14 mouse cellular contexts compared by ENCODE assay signal in the genomic region with DNA sequence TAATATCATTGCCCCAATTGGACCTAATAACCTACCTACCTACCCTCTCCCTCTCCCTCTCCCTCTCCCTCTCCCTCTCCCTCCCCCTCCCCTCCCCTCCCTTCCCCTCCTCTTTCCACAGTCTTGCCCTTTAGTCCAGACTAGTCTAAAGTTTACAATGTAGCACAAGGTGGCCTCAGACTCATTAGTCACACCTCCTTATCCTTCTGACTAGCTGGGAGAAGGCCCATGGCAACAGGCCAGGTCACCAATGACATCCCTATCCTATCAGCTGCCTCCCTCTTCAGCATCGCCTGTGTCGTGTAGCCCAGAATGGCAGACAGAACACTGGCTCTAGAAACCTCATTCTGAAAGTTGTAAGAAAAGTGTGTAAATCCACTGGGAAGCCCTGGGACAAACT. TPM values are rescaled to one million over a fixed set of nuclear protein-coding genes. Genes with fewer than 3 reads are reported as not detected.
A peak's percentile ranks its signal among the peaks of the same experiment; 100 is the strongest.
DNase-seq lines count a peak whose midpoint lies in the region; ATAC-seq and TF ChIP-seq lines count a peak whose summit lies in the region.
"Had no signal": no experiment of that assay in that cellular context is flagged by ENCODE, and none has a peak within 500 bp of the region (broad histone marks: within the 10 kb centered on the region; RNA-seq: fewer than 3 reads in every experiment).

No protein-coding gene starts in this region.

- no peaks in the 10 kb centered on the region for H3K27me3 ChIP-seq in hindbrain, embryonic 13.5 days
- no peaks in the 10 kb centered on the region for H3K27me3 ChIP-seq in hindbrain, embryonic 14.5 days (ENCODE audit: control insufficient read depth, insufficient read depth, low read length)
- no peaks in the 10 kb centered on the region for H3K27me3 ChIP-seq in midbrain, embryonic 14.5 days (ENCODE audit: control insufficient read depth, insufficient read depth, low read length)
- H3K27me3 ChIP-seq in midbrain, embryonic 16.5 days (ENCODE audit: control insufficient read depth, insufficient read depth, low read depth, low read length): no peaks in the 10 kb centered on the region
- no peaks in the 10 kb centered on the region for H3K27me3 ChIP-seq in hindbrain, postnatal 0 days (ENCODE audit: insufficient read depth, low read length)
- H3K27me3 ChIP-seq: limb, embryonic 12.5 days had no signal

- H3K4me3 ChIP-seq in hindbrain, embryonic 13.5 days: no peak overlapping the region
- H3K4me3 ChIP-seq in hindbrain, embryonic 14.5 days (replicated peaks; ENCODE audit: low read length): no peak overlapping the region
- H3K4me3 ChIP-seq in midbrain, embryonic 14.5 days (replicated peaks; ENCODE audit: low read depth, low read length): no peak overlapping the region
- no peak overlapping the region for H3K4me3 ChIP-seq in midbrain, embryonic 16.5 days (ENCODE audit: low read depth, low read length)
- H3K4me3 ChIP-seq in hindbrain, postnatal 0 days (ENCODE audit: low read length): no peak overlapping the region
- H3K4me3 ChIP-seq: embryonic facial prominence, embryonic 10.5 days; limb, embryonic 12.5 days; megakaryocyte, embryonic 14.5 days had no signal

- DNase-seq in cerebellum, postnatal 10 days: peak; percentile 28 to 55
- DNase-seq in cerebellum, adult 9-10 months: no peak
- no peak for DNase-seq in hindbrain, embryonic 14.5 days (ENCODE audit: low spot score)
- DNase-seq in midbrain, embryonic 14.5 days: peak; percentile 13
- DNase-seq in hindbrain, postnatal 0 days (ENCODE audit: low spot score): no peak
- DNase-seq in frontal cortex, postnatal 10 days (ENCODE audit: low spot score in 2 of 2): no peak
- DNase-seq: gastrocnemius, postnatal 25 days had no signal

- H3K9me3 ChIP-seq in hindbrain, embryonic 13.5 days: no peaks in the 10 kb centered on the region
- H3K9me3 ChIP-seq in hindbrain, embryonic 14.5 days (ENCODE audit: control insufficient read depth, low read length): no peaks in the 10 kb centered on the region
- H3K9me3 ChIP-seq in midbrain, embryonic 14.5 days (ENCODE audit: control insufficient read depth, low read length): no peaks in the 10 kb centered on the region
- H3K9me3 ChIP-seq in midbrain, embryonic 16.5 days (replicated peaks; ENCODE audit: control insufficient read depth, low read length, poor library complexity, severe bottlenecking): no peaks in the 10 kb centered on the region
- no peaks in the 10 kb centered on the region for H3K9me3 ChIP-seq in hindbrain, postnatal 0 days (ENCODE audit: low read length)
- H3K9me3 ChIP-seq: embryonic facial prominence, embryonic 10.5 days; limb, embryonic 12.5 days; megakaryocyte, embryonic 14.5 days had no signal

- H3K4me1 ChIP-seq in hindbrain, embryonic 13.5 days (replicated peaks): no peaks in the 10 kb centered on the region; the same call in 1 of the 2 replicates
- H3K4me1 ChIP-seq in hindbrain, embryonic 14.5 days (replicated peaks; ENCODE audit: control insufficient read depth, insufficient read depth, low read length): no peaks in the 10 kb centered on the region
- H3K4me1 ChIP-seq in midbrain, embryonic 14.5 days (ENCODE audit: control insufficient read depth, insufficient read depth, low read length): no peaks in the 10 kb centered on the region
- H3K4me1 ChIP-seq in midbrain, embryonic 16.5 days (ENCODE audit: control insufficient read depth, insufficient read depth, low read length): peaks cover 3% of the 10 kb centered on the region; the same call in 1 of the 2 replicates
- H3K4me1 ChIP-seq in hindbrain, postnatal 0 days (ENCODE audit: insufficient read depth, low read length): no peaks in the 10 kb centered on the region
- H3K4me1 ChIP-seq: embryonic facial prominence, embryonic 10.5 days; limb, embryonic 12.5 days; megakaryocyte, embryonic 14.5 days had no signal

- no peak for TF ChIP-seq CTCF in hindbrain, postnatal 0 days (IDR thresholded peaks at IDR 0.05; ENCODE audit: low read depth)

- H3K9ac ChIP-seq in hindbrain, embryonic 13.5 days: no peak overlapping the region
- no peak overlapping the region for H3K9ac ChIP-seq in hindbrain, embryonic 14.5 days
- no peak overlapping the region for H3K9ac ChIP-seq in midbrain, embryonic 14.5 days (replicated peaks; ENCODE audit: low read length)
- no peak overlapping the region for H3K9ac ChIP-seq in midbrain, embryonic 16.5 days (ENCODE audit: low read depth, low read length)
- no peak overlapping the region for H3K9ac ChIP-seq in hindbrain, postnatal 0 days (replicated peaks; ENCODE audit: low read length)
- H3K9ac ChIP-seq: limb, embryonic 12.5 days had no signal

- H3K4me2 ChIP-seq in hindbrain, embryonic 13.5 days: no peak overlapping the region
- no peak overlapping the region for H3K4me2 ChIP-seq in hindbrain, embryonic 14.5 days (replicated peaks)
- H3K4me2 ChIP-seq in midbrain, embryonic 14.5 days (ENCODE audit: low read length): no peak overlapping the region
- no peak overlapping the region for H3K4me2 ChIP-seq in midbrain, embryonic 16.5 days (ENCODE audit: low read length)
- H3K4me2 ChIP-seq in hindbrain, postnatal 0 days (ENCODE audit: low read depth, low read length): no peak overlapping the region
- H3K4me2 ChIP-seq: limb, embryonic 12.5 days had no signal

- 0 out of 2 replicates have a peak, but pooled peaks have one; percentile 59 for ATAC-seq in hindbrain, embryonic 13.5 days (ENCODE audit: low FRiP score)
- no peak for ATAC-seq in hindbrain, embryonic 14.5 days (ENCODE audit: low FRiP score)
- ATAC-seq in midbrain, embryonic 14.5 days (ENCODE audit: low FRiP score, low TSS enrichment): no peak
- ATAC-seq in midbrain, embryonic 16.5 days: no peak
- ATAC-seq in hindbrain, postnatal 0 days: peak; percentile 21; the same call in 1 of the 2 replicates

- WGBS in hindbrain, embryonic 13.5 days: 46% methylated on average over 2 of the region's 2 CpGs
- WGBS in hindbrain, embryonic 14.5 days: 39% methylated on average over 2 of the region's 2 CpGs
- WGBS in midbrain, embryonic 14.5 days: 34% methylated on average over 2 of the region's 2 CpGs
- WGBS in midbrain, embryonic 16.5 days: 46% methylated on average over 2 of the region's 2 CpGs
- WGBS in hindbrain, postnatal 0 days: 29% methylated on average over 2 of the region's 2 CpGs

- H3K27ac ChIP-seq in hindbrain, embryonic 13.5 days: no peak overlapping the region
- no peak overlapping the region for H3K27ac ChIP-seq in hindbrain, embryonic 14.5 days
- H3K27ac ChIP-seq in midbrain, embryonic 14.5 days (replicated peaks; ENCODE audit: low read depth, low read length): no peak overlapping the region
- no peak overlapping the region for H3K27ac ChIP-seq in midbrain, embryonic 16.5 days (ENCODE audit: low read length)
- no peak overlapping the region for H3K27ac ChIP-seq in hindbrain, postnatal 0 days
- H3K27ac ChIP-seq: embryonic facial prominence, embryonic 10.5 days; limb, embryonic 12.5 days had no signal

- no peaks in the 10 kb centered on the region for H3K36me3 ChIP-seq in hindbrain, embryonic 13.5 days
- no peaks in the 10 kb centered on the region for H3K36me3 ChIP-seq in hindbrain, embryonic 14.5 days (replicated peaks; ENCODE audit: control insufficient read depth, insufficient read depth)
- no peaks in the 10 kb centered on the region for H3K36me3 ChIP-seq in midbrain, embryonic 14.5 days (ENCODE audit: control insufficient read depth, insufficient read depth, low read length)
- H3K36me3 ChIP-seq in midbrain, embryonic 16.5 days (ENCODE audit: control insufficient read depth, insufficient read depth, low read length): no peaks in the 10 kb centered on the region
- no peaks in the 10 kb centered on the region for H3K36me3 ChIP-seq in hindbrain, postnatal 0 days (ENCODE audit: insufficient read depth, low read length)
- H3K36me3 ChIP-seq: embryonic facial prominence, embryonic 10.5 days; limb, embryonic 12.5 days had no signal

RNA-seq across cellular contexts. Expression of a gene that starts 58.7 kb away (rescaled TPM):
- 50.9 and 53.6 TPM in 2 replicates for polyA plus RNA-seq in hindbrain, embryonic 13.5 days (2015; fragmentation: Nextera tagmentation; extraction: Ambion mirVana)
- polyA plus RNA-seq in hindbrain, embryonic 14.5 days (2014; fragmentation: Nextera tagmentation; extraction: Ambion mirVana): 79.5 and 91.2 TPM in 2 replicates
- 67.7 and 88.4 TPM in 2 replicates for polyA plus RNA-seq in midbrain, embryonic 14.5 days (2014; fragmentation: Nextera tagmentation; extraction: Ambion mirVana)
- polyA plus RNA-seq in midbrain, embryonic 16.5 days (2015; fragmentation: Nextera tagmentation; extraction: Ambion mirVana): 96.0 and 101 TPM in 2 replicates
- total RNA-seq in hindbrain, postnatal 0 days (2014; rRNA removed): 70.3 and 90.9 TPM in 2 replicates
- 65.3 and 67.6 TPM in 2 replicates for polyA plus RNA-seq in hindbrain, postnatal 0 days (2015; fragmentation: Nextera tagmentation; extraction: Ambion mirVana)
- total RNA-seq: gastrocnemius, postnatal 25 days; heart, postnatal 14 days; neutrophil, adult 5-6 weeks had no signal

Comparison
In these comparisons a context has a peak if more than half of its experiments do, and no peak if none do; other contexts are left out.
1. DNase-seq: peak in cerebellum, postnatal 10 days (2 of 2) and midbrain, embryonic 14.5 days (single experiment); none in cerebellum, adult 9-10 months (single experiment), hindbrain, embryonic 14.5 days (single experiment), hindbrain, postnatal 0 days (single experiment) and frontal cortex, postnatal 10 days (0 of 2).
2. ATAC-seq: peak in hindbrain, embryonic 13.5 days (single experiment) and hindbrain, postnatal 0 days (single experiment); none in hindbrain, embryonic 14.5 days (single experiment), midbrain, embryonic 14.5 days (single experiment) and midbrain, embryonic 16.5 days (single experiment).